Mouse (Mus musculus) left cerebral cortex, postnatal 36 days (tissue): ENCODE measurements around the gene Olfr1152. TPM values are rescaled to one million over a fixed set of nuclear protein-coding genes. Genes with fewer than 3 reads are reported as not detected.

Source experiments
- DNase-seq, 2 experiments: peaks; one replicate each; pipeline ENCODE4 v3.0.0; 2021 to 2022; ENCODE audit warnings: low spot score in 2 of 2, mixed read lengths in 1 of 2
- intact Hi-C: fragments of 180-260 bp; cut with DNase I; formaldehyde crosslinking; loops from one replicate; pipeline ENCODE4 v1.15.1; 2025
- total RNA-seq, 2 experiments: library from RNA; stranded (reverse); gene quantifications; 2 replicates each; pipeline ENCODE4 v1.2.3; 2021

Olfr1152 gene
- total RNA-seq = not detected

GRCm38 (mm10) chr2:87866192-87866591 lies at the start of gene Olfr1152:
TSS of gene Olfr1152 (plus strand) at chr2:87866492.
- no peak for DNase-seq
- intact Hi-C loops = no loop called here

GRCm38 (mm10) chr2:87830233-87830632 lies 36.1 kb upstream of the Olfr1152 start, which contains the start of gene Olfr1148:
TSS of gene Olfr1148 (plus strand) at chr2:87830533.
- no peak for DNase-seq
- intact Hi-C loops = no loop called here

- intact Hi-C loops = no loop called here
- DNase-seq = no peak
Observed at GRCm38 (mm10) chr2:87843693-87844092, 22.6 kb upstream of the Olfr1152 start, which contains the start of gene Olfr1150-ps1. TSS of gene Olfr1150-ps1 (plus strand) at chr2:87843993.

GRCm38 (mm10) chr2:87855562-87855961 lies 10.7 kb upstream of the Olfr1152 start, which contains the start of gene Olfr1151:
TSS of gene Olfr1151 (plus strand) at chr2:87855862.
- intact Hi-C loops = no loop called here
- no peak for DNase-seq

- no peak for DNase-seq
- intact Hi-C loops = no loop called here
Observed at GRCm38 (mm10) chr2:87894662-87895061, 28.4 kb downstream of the Olfr1152 start, which contains the start of gene Olfr1153. TSS of gene Olfr1153 (plus strand) at chr2:87894962.

GRCm38 (mm10) chr2:87905066-87905465 lies 38.8 kb downstream of the Olfr1152 start, which contains the start of gene Olfr1154:
TSS of gene Olfr1154 (minus strand) at chr2:87905166.
- no peak for DNase-seq
- intact Hi-C loops = no loop called here

Other genes with a start within 250 kb of the Olfr1152 start
- gene Olfr1131, start 239.4 kb upstream of the Olfr1152 start, total RNA-seq = not detected
- gene Olfr1132, start 229.0 kb upstream of the Olfr1152 start, total RNA-seq = not detected
- gene Olfr1133, start 219.1 kb upstream of the Olfr1152 start, total RNA-seq = not detected
- not detected for gene Olfr1134, start 208.0 kb upstream of the Olfr1152 start, total RNA-seq
- gene Olfr1135, start 192.8 kb upstream of the Olfr1152 start, total RNA-seq = not detected
- not detected for gene Olfr1136, start 172.5 kb upstream of the Olfr1152 start, total RNA-seq
- gene Olfr1137, start 153.3 kb upstream of the Olfr1152 start, total RNA-seq = not detected
- not detected for gene Olfr1138, start 126.5 kb upstream of the Olfr1152 start, total RNA-seq
- not detected for gene Olfr1140, start 122.7 kb upstream of the Olfr1152 start, total RNA-seq
- not detected for gene Olfr1141, start 112.5 kb upstream of the Olfr1152 start, total RNA-seq
- gene Olfr152, start 87.0 kb upstream of the Olfr1152 start, total RNA-seq = not detected
- gene Olfr1143, start 65.9 kb upstream of the Olfr1152 start, total RNA-seq = not detected
- not detected for gene Olfr1145, start 56.7 kb upstream of the Olfr1152 start, total RNA-seq
- not detected for gene Olfr1148, start 36.0 kb upstream of the Olfr1152 start, total RNA-seq
- not detected for gene Olfr1150-ps1, start 22.5 kb upstream of the Olfr1152 start, total RNA-seq
- gene Olfr1151, start 10.6 kb upstream of the Olfr1152 start, total RNA-seq = not detected
- not detected for gene Olfr1153, start 28.5 kb downstream of the Olfr1152 start, total RNA-seq
- gene Olfr1154, start 38.7 kb downstream of the Olfr1152 start, total RNA-seq = not detected
- not detected for gene Olfr1155, start 78.6 kb downstream of the Olfr1152 start, total RNA-seq
- not detected for gene Olfr1156, start 86.6 kb downstream of the Olfr1152 start, total RNA-seq
- gene Olfr1157, start 101.8 kb downstream of the Olfr1152 start, total RNA-seq = not detected
- gene Olfr74, start 108.2 kb downstream of the Olfr1152 start, total RNA-seq = not detected
- not detected for gene Olfr1158, start 123.6 kb downstream of the Olfr1152 start, total RNA-seq
- not detected for gene Olfr1160, start 141.8 kb downstream of the Olfr1152 start, total RNA-seq
- not detected for gene Olfr1161, start 156.3 kb downstream of the Olfr1152 start, total RNA-seq
- gene Olfr73, start 171.2 kb downstream of the Olfr1152 start, total RNA-seq = not detected
- gene Olfr1162, start 184.6 kb downstream of the Olfr1152 start, total RNA-seq = not detected
- gene Olfr1163, start 205.3 kb downstream of the Olfr1152 start, total RNA-seq = not detected
- gene Olfr1164, start 227.5 kb downstream of the Olfr1152 start, total RNA-seq = not detected